Mouse (Mus musculus): ENCODE data around the gene Slc8a3.

DNA sequence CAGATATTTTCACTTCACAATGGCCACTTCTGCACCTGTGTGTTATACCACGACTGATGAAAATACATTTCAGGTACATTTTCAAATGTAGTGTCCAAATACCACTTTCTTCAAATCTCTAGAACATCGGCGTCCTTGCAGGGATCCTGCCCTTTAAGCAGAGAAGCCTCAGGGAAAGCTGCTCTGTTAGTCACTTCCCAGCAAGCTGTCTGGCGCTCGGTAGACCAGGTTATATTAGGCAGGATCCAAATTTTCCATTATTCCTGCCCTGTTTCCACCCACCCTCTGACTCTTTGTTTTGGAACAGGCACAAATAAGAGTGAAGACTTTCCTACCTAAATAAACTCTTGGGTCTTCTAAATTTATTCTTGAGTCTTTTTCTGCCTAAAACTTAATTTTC lies 63.7 kb downstream of the Slc8a3 start:
- TF ChIP-seq CTCF (IDR thresholded peaks at IDR 0.05; ENCODE audit: extremely low read depth, insufficient read length, insufficient replicate concordance, low read depth, low read length) (no peak), POLR2A (IDR thresholded peaks at IDR 0.05; ENCODE audit: low read depth, low read length) (no peak)
